Mouse (Mus musculus): ENCODE data around the gene Zfp239. TPM values are rescaled to one million over a fixed set of nuclear protein-coding genes. Genes with fewer than 3 reads are reported as not detected.

Zfp239 gene
- polyA plus RNA-seq, 1 experiment from 2014 or later: 16.9 TPM

DNA sequence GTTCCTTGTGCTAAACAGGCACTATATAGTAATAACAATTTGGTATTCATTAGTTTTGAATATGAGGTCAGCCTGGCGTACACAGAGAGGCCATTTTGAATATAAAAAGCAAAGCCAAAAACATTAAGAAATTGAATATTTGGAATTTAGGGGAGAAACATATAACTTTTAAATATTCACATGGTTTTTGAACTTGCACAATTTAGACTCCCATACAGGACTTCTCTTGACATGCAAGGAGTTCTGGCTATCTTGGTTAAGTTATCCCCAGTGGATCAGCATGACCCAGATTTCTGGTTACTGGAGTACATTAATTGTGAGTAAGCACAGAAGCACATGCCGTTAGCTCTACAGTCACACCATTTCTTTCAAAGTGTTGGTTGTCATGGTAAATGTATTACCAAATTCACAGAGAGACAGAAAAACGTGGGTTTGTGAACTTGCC is 18.5 kb downstream of the Zfp239 start:
- 27% methylated on average over 3 of the region's 3 CpGs for WGBS
- Histone ChIP-seq H3K36me3 (no peaks in the 10 kb centered on the region), H3K9ac (peak overlapping the region; percentile 62), H3K27ac (replicated peaks) (peak overlapping the region; percentile 98), H3K9me3 (no peaks in the 10 kb centered on the region), H3K27me3 (no peaks in the 10 kb centered on the region), H3K4me1 (replicated peaks) (peaks cover 14% of the 10 kb centered on the region), H3K4me2 (peak overlapping the region; percentile 81), H3K4me3 (peak overlapping the region; percentile 57)
- ATAC-seq (ENCODE audit: low FRiP score, low read depth): no peak

DNA sequence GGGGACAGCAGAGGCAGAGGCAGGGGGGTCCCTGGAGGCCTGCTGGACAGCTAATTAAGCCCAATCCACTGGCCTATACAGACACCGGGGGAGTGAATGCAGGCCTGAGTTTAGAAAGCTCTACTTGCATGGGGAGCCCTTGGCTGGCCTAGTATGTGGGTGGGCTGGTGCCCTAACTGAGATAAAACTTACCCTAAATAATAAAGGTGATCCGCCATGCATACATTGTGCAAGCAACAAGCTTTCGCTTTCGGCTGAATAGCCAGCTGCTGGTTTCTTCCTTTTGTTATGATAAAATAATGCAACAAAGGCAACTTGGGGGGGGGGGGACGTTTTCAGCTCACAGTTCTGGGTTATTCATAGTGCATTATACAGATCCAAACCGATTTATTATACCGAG is 19.3 kb downstream of the Zfp239 start:
- H3K9me3 ChIP-seq: no peaks in the 10 kb centered on the region
- H3K27ac ChIP-seq (replicated peaks): no peak overlapping the region
- peaks cover 14% of the 10 kb centered on the region for H3K4me1 ChIP-seq (replicated peaks)
- no peaks in the 10 kb centered on the region for H3K27me3 ChIP-seq
- no peak overlapping the region for H3K9ac ChIP-seq
- 43% methylated on average over 7 of the region's 7 CpGs for WGBS
- ATAC-seq (ENCODE audit: low FRiP score, low read depth): no peak
- no peak overlapping the region for H3K4me3 ChIP-seq
- H3K4me2 ChIP-seq: no peak overlapping the region
- H3K36me3 ChIP-seq: no peaks in the 10 kb centered on the region

- Histone ChIP-seq H3K27ac (replicated peaks) (no peak overlapping the region), H3K4me3 (no peak overlapping the region), H3K27me3 (no peaks in the 10 kb centered on the region), H3K4me2 (no peak overlapping the region), H3K4me1 (replicated peaks) (peaks cover 14% of the 10 kb centered on the region), H3K36me3 (no peaks in the 10 kb centered on the region), H3K9me3 (no peaks in the 10 kb centered on the region), H3K9ac (no peak overlapping the region)
- 78% methylated on average over 7 of the region's 7 CpGs for WGBS
- ATAC-seq (ENCODE audit: low FRiP score, low read depth): no peak
Measured at GRCm38 (mm10) chr6:117881997-117882396, 20.1 kb downstream of the Zfp239 start.

- no peaks in the 10 kb centered on the region for H3K9me3 ChIP-seq
- no peak overlapping the region for H3K27ac ChIP-seq (replicated peaks)
- no peak for ATAC-seq (ENCODE audit: low FRiP score, low read depth)
- no peaks in the 10 kb centered on the region for H3K36me3 ChIP-seq
- H3K4me3 ChIP-seq: no peak overlapping the region
- H3K4me2 ChIP-seq: no peak overlapping the region
- 79% methylated on average over 2 of the region's 2 CpGs for WGBS
- H3K9ac ChIP-seq: no peak overlapping the region
- no peaks in the 10 kb centered on the region for H3K27me3 ChIP-seq
- H3K4me1 ChIP-seq (replicated peaks): 0 out of 2 replicates have a peak, but pooled peaks cover 2% of the 10 kb centered on the region
Measured at GRCm38 (mm10) chr6:117885943-117886342, 24.0 kb downstream of the Zfp239 start.

DNA sequence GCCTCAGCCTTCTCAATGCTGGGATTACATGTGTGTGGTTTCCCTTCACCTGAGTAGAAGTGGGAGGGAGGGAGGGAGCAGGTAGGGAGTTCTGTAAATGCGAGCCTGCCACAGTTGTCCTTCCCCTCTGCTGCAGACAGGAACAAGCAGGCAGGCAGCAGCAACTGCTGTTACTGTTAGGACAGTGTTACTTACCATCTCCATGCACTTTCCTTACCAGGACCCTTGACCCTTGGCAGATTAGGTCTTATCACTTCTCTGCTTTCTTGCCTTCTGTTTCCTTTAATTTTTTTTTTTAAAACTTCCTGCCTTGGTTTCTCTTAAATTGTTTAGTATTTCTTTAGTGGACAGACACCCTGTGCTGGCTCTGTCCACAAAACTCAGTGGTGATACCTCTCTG is 26.1 kb downstream of the Zfp239 start:
- ATAC-seq (ENCODE audit: low FRiP score, low read depth): no peak
- H3K4me1 ChIP-seq (replicated peaks): no peaks in the 10 kb centered on the region
- H3K4me2 ChIP-seq: no peak overlapping the region
- H3K9ac ChIP-seq: no peak overlapping the region
- no peaks in the 10 kb centered on the region for H3K36me3 ChIP-seq
- WGBS: 55% methylated on average over 1 of the region's 1 CpGs
- H3K9me3 ChIP-seq: no peaks in the 10 kb centered on the region
- H3K27me3 ChIP-seq: no peaks in the 10 kb centered on the region
- no peak overlapping the region for H3K27ac ChIP-seq (replicated peaks)
- H3K4me3 ChIP-seq: no peak overlapping the region

GRCm38 (mm10) chr6:117888642-117889096 is 26.8 kb downstream of the Zfp239 start:
- H3K9me3 ChIP-seq: no peaks in the 10 kb centered on the region
- no peak overlapping the region for H3K4me3 ChIP-seq
- WGBS: 88% methylated on average over 2 of the region's 2 CpGs
- no peak for ATAC-seq (ENCODE audit: low FRiP score, low read depth)
- H3K4me1 ChIP-seq (replicated peaks): no peaks in the 10 kb centered on the region
- no peak overlapping the region for H3K4me2 ChIP-seq
- no peak overlapping the region for H3K27ac ChIP-seq (replicated peaks)
- no peak overlapping the region for H3K9ac ChIP-seq
- no peaks in the 10 kb centered on the region for H3K36me3 ChIP-seq
- H3K27me3 ChIP-seq: no peaks in the 10 kb centered on the region

GRCm38 (mm10) chr6:117890257-117890656 is 28.4 kb downstream of the Zfp239 start:
- no peak for ATAC-seq (ENCODE audit: low FRiP score, low read depth)
- H3K4me3 ChIP-seq: no peak overlapping the region
- no peaks in the 10 kb centered on the region for H3K4me1 ChIP-seq (replicated peaks)
- no peak overlapping the region for H3K27ac ChIP-seq (replicated peaks)
- H3K36me3 ChIP-seq: no peaks in the 10 kb centered on the region
- H3K27me3 ChIP-seq: no peaks in the 10 kb centered on the region
- no peaks in the 10 kb centered on the region for H3K9me3 ChIP-seq
- no peak overlapping the region for H3K4me2 ChIP-seq
- 82% methylated on average over 6 of the region's 6 CpGs for WGBS
- H3K9ac ChIP-seq: no peak overlapping the region

DNA sequence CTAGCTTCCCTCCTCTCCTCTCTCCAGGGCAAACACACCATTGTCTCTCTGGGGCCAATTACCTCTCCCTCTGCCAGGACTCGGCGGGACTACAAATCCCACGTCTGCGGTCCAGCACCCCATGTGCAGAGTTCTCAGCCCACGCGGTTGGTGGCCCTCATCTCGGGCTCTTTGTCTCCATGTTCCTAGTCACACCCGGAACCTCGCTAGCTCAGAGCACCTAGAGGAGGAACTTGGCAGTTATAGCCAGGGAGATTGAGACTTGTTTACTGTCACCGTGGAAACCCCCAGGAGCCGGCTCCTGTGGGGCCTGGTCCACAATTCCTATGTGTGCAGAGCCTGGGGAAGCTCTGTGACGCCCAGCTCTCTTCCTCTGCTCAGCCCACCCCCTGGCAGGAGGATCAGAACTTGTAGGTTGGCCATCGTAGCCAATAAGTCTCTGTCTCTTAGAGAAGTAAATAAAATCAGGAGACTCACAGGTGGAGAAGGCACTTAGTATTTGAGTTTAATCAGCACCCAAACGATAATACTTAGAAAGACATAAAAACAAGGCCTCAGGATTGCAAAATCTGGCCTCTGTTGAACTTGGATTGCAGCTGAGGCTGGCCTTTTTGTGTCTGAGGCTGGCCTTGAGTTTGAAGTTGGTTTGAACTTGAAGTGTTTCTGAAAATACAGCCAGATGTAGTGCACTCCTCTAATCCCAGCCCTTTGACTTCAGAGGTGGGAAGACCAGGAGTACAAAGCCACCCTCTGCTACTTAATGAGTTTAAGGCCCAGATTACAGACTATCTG is 29.7 kb downstream of the Zfp239 start:
- Histone ChIP-seq H3K36me3 (no peaks in the 10 kb centered on the region), H3K27me3 (no peaks in the 10 kb centered on the region), H3K9me3 (no peaks in the 10 kb centered on the region), H3K4me2 (no peak overlapping the region), H3K27ac (replicated peaks) (no peak overlapping the region), H3K9ac (no peak overlapping the region), H3K4me3 (no peak overlapping the region), H3K4me1 (replicated peaks) (no peaks in the 10 kb centered on the region)
- no peak for ATAC-seq (ENCODE audit: low FRiP score, low read depth)
- WGBS: 69% methylated on average over 14 of the region's 14 CpGs

DNA sequence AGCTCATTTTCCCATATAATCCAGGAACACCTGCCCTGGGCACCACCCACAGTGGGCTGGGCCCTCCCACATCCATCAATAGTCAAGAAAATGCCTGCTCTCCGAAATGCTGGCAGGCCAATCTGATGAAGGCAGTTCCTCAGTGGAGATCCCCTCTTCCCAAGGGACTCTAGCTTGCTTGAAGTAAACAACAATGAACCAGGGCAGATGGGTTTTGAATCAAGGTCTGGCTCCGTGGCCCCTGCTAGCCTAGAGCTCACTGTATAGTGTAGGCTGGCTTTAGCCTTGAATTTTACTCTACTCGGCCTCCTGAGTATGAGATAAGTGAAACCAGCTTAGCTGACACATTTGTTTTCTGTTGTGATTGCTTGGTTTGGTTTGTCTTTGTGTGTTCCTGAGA is 30.5 kb downstream of the Zfp239 start:
- H3K4me1 ChIP-seq (replicated peaks): no peaks in the 10 kb centered on the region
- no peak overlapping the region for H3K4me3 ChIP-seq
- no peak overlapping the region for H3K27ac ChIP-seq (replicated peaks)
- WGBS: 68% methylated on average over 3 of the region's 3 CpGs
- H3K9me3 ChIP-seq: no peaks in the 10 kb centered on the region
- no peak for ATAC-seq (ENCODE audit: low FRiP score, low read depth)
- no peaks in the 10 kb centered on the region for H3K36me3 ChIP-seq
- H3K27me3 ChIP-seq: no peaks in the 10 kb centered on the region
- H3K4me2 ChIP-seq: no peak overlapping the region
- no peak overlapping the region for H3K9ac ChIP-seq

- Histone ChIP-seq H3K4me2 (no peak overlapping the region), H3K4me1 (replicated peaks) (no peaks in the 10 kb centered on the region), H3K36me3 (no peaks in the 10 kb centered on the region), H3K9me3 (no peaks in the 10 kb centered on the region), H3K27ac (replicated peaks) (no peak overlapping the region), H3K27me3 (no peaks in the 10 kb centered on the region), H3K4me3 (no peak overlapping the region), H3K9ac (no peak overlapping the region)
- 92% methylated on average over 2 of the region's 2 CpGs for WGBS
- no peak for ATAC-seq (ENCODE audit: low FRiP score, low read depth)
Measured at GRCm38 (mm10) chr6:117893435-117893834, 31.5 kb downstream of the Zfp239 start.

- WGBS: 82% methylated on average over 5 of the region's 5 CpGs
- ATAC-seq (ENCODE audit: low FRiP score, low read depth): no peak
Measured at GRCm38 (mm10) chr6:117897800-117898199, 35.9 kb downstream of the Zfp239 start.

DNA sequence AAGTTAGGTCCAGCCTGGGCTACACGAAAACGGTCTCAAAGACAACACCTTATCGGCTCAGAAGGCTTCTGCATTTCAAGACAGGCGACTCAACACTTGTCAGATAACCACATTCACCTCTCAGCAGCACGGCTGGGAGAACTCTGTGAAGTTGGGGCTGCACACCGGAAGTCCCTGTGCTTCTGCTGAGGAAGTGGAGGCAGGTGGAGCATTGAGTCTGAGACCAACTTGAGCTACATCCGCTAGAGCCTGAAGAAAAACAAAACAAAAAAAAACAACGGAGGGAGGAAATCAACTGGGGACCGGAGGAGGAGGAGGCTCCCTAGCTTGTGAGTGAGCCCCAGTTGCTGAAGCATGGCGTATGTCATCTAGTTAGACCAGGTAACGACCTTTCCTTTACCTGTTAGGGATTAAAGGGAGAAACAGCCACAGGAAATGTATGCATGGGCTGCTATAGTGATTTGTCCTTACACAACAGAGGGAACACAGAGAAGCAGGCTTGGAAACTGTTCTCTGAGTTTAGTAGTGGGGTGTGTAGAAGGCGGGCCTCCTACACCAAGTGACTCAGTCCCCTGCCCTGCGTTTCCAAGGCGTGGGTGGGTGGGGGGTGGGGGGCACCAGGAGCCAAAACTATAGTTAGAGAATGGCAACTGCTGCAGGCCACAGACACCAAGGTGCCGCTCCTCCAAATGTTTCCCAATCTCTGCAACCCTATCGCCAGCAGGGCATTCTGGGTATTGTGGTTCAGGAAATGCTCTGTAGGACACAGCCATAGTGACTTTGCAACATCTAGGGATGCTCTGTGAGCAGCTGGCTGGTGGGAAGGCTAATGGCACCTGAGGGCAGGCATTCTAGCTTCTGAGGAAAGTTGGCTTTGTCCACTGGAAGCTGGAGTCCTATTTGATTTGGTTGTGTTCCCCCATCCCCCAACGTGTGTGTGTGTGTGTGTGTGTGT is 38.5 kb downstream of the Zfp239 start, which contains the start of gene Hnrnpf:
Gene Hnrnpf (plus strand): TSS at position 199 of the 955 bp plus-strand sequence.
- ATAC-seq (ENCODE audit: low FRiP score, low read depth): no peak
- 85% methylated on average over 17 of the region's 17 CpGs for WGBS
- no peak within 1 kb of the TSS for H3K27ac ChIP-seq (replicated peaks)

More at GRCm38 (mm10) chr6:117897800-117898199, 35.9 kb downstream of the Zfp239 start:
- Histone ChIP-seq H3K36me3 (no peaks in the 10 kb centered on the region), H3K4me1 (replicated peaks) (no peaks in the 10 kb centered on the region), H3K27me3 (no peaks in the 10 kb centered on the region), H3K9me3 (no peaks in the 10 kb centered on the region), H3K9ac (no peak overlapping the region), H3K4me2 (no peak overlapping the region), H3K4me3 (no peak overlapping the region), H3K27ac (replicated peaks) (no peak overlapping the region)

More for the DNA sequence above, 38.5 kb downstream of the Zfp239 start, which contains the start of gene Hnrnpf:
- H3K9me3 ChIP-seq: no peaks in the 10 kb centered on the region
- no peak within 1 kb of the TSS for H3K9ac ChIP-seq
- H3K4me3 ChIP-seq: no peak within 1 kb of the TSS
- H3K4me2 ChIP-seq: no peak within 1 kb of the TSS
- peaks cover 3% of the 10 kb centered on the region for H3K4me1 ChIP-seq (replicated peaks)
- H3K36me3 ChIP-seq: no peaks in the 10 kb centered on the region
- H3K27me3 ChIP-seq: no peaks in the 10 kb centered on the region
